Mouse (Mus musculus): ENCODE measurements around the gene Rabgap1l.

- TF ChIP-seq CTCF (IDR thresholded peaks at IDR 0.05; ENCODE audit: low read depth, low read length) (no peak), POLR2A (IDR thresholded peaks at IDR 0.05; ENCODE audit: extremely low read depth, insufficient read depth, low read length) (no peak)
Measured at GRCm38 (mm10) chr1:160672088-160672814, 120.8 kb downstream of the Rabgap1l start.
